Mouse (Mus musculus) ES-E14 (cell line): ENCODE measurements around the gene Nfib.

Experiments
- CHD2 ChIP-seq: IDR thresholded peaks from 2 replicates; pipeline ENCODE4 v1.6.1; 2014; ENCODE audit warnings: mild to moderate bottlenecking, low read depth, low read length, inconsistent platforms
- ZC3H11A ChIP-seq: IDR thresholded peaks from 2 replicates; pipeline ENCODE4 v1.6.1; 2012; ENCODE audit warnings: low read depth, mild to moderate bottlenecking, inconsistent platforms, low read length, borderline replicate concordance
- ZNF384 ChIP-seq: IDR thresholded peaks from 2 replicates; pipeline ENCODE4 v1.6.1; 2012; ENCODE audit warnings: low read depth, low read length, inconsistent platforms

GRCm38 (mm10) chr4:82711611-82712295, 6.2 kb upstream of the Nfib start:
- TF ChIP-seq ZC3H11A (no peak), ZNF384 (no peak), CHD2 (no peak)
